Mouse (Mus musculus) gastrocnemius, adult 2 months (tissue): ENCODE data around the gene Rnf187. TPM values are rescaled to one million over a fixed set of nuclear protein-coding genes. Genes with fewer than 3 reads are reported as not detected.

Experiments
- DNase-seq: peaks from one replicate; pipeline ENCODE4 v3.0.0; 2022
- H3K27ac ChIP-seq: fragments of 200-600 bp; 2 replicates; pipeline ENCODE4 v1.8.1; 2022; ENCODE audit warnings: mild to moderate bottlenecking
- H3K4me3 ChIP-seq: fragments of 200-600 bp; 2 replicates; pipeline ENCODE4 v1.8.1; 2022; ENCODE audit warnings: mild to moderate bottlenecking, moderate library complexity
- CTCF ChIP-seq: fragments of 200-600 bp; IDR thresholded peaks from 2 replicates; pipeline ENCODE4 v1.8.1; 2022; ENCODE audit warnings: antibody characterized with exemption, mild to moderate bottlenecking, moderate library complexity
- intact Hi-C: fragments of 180-260 bp; cut with DNase I; formaldehyde crosslinking; loops from one replicate; pipeline ENCODE4 v1.15.1; 2025
- total RNA-seq, 2 experiments: library from RNA; stranded (reverse); gene quantifications; 2 replicates each; pipeline ENCODE4 v1.2.3; 2021

Rnf187 gene
- total RNA-seq, 2 experiments from 2014 or later = 95.2 to 101 TPM

GRCm38 (mm10) chr11:58951210-58951609 is 12.5 kb upstream of the Rnf187 start:
- intact Hi-C loops = no loop called here
- Histone ChIP-seq H3K27ac (no peak overlapping the region), H3K4me3 (no peak overlapping the region)
- DNase-seq = no peak
- no peak for TF ChIP-seq CTCF

- Histone ChIP-seq H3K27ac (no peak overlapping the region), H3K4me3 (no peak overlapping the region; the same call in 1 of the 2 replicates)
- intact Hi-C loops = no loop called here
- TF ChIP-seq CTCF = no peak
- DNase-seq = no peak
Measured at GRCm38 (mm10) chr11:58949480-58950431, 11.0 kb upstream of the Rnf187 start.

DNA sequence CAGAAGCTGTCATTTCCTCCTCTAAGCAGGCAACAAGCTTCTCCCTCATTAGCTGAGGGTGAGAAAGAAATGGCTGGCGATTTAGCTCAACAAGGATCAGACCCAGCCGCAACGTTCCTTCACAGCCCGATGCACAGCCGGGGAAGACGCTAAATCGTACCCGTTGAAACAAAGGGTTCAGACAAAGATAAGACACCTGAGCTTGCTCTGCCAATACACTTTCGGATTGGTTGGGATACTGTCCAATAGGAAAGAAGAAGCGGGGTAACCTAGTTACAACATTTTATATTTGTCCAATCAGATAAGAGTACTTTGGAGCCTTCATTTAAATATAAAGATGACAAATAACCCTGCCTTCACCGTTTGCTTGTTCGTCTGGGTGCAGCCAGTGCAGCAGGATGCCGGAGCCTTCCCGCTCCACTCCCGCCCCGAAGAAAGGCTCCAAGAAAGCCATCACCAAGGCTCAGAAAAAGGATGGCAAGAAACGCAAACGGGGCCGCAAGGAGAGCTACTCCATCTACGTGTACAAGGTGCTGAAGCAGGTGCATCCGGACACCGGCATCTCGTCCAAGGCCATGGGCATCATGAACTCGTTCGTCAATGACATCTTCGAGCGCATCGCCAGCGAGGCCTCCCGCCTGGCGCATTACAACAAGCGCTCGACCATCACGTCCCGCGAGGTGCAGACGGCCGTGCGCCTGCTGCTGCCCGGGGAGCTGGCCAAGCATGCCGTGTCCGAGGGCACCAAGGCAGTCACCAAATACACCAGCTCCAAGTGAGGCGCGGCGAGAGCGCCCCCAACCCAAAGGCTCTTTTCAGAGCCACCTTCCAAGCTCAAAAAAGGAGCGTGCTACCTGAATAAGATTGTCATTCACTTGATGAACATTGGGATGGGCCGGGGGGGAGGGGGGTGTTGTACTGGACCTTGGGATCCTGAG is 10.1 kb upstream of the Rnf187 start, which contains the start of gene Hist3h2ba:
Gene Hist3h2ba, plus strand, starts transcription at position 379 of the 938 bp plus-strand sequence.
- Histone ChIP-seq H3K4me3 (peak within 1 kb of the TSS; percentile 69), H3K27ac (peak within 1 kb of the TSS; percentile 53; the same call in 1 of the 2 replicates)
- TF ChIP-seq CTCF = no peak
- DNase-seq = peak; percentile 59
- intact Hi-C loops = no loop called here

DNA sequence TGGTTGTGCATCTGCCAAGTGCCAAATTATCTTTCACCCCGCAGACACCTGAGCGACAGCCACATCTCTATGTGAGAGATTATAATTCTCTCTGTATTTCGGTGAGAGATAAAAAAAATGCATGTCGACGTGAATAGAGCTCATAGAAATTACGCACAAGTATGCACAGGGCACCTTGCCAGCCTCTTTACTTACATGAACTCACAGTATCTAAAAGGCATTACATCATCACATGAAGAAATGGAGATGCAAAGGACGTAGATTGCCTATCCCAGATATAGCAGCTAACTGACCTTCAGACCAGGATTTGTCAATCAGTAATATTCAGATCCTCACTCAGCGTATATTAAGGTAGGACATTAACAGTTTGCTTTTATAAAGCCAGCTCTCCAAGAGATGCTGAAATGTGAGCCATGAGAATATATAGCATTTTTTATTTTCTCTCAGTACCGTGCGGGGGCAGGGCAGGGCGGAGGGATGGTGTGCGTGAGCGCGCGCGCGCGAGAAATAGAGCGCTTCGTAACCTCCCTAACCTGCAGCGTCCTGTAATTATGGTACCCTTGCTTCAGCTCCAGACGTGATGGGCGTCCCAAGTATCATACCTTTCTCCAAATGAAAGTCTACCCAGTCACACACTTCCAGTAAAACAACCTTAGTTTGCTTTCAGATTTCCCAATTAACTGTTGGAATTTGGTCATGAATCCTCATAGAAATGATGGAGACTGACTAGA is 9.2 kb upstream of the Rnf187 start:
- no peak for TF ChIP-seq CTCF
- intact Hi-C loops = no loop called here
- DNase-seq = no peak
- H3K27ac ChIP-seq = no peak overlapping the region
- H3K4me3 ChIP-seq = peak overlapping the region; percentile 69

GRCm38 (mm10) chr11:58947306-58947705 is 8.6 kb upstream of the Rnf187 start:
- intact Hi-C loops = no loop called here
- TF ChIP-seq CTCF = no peak
- no peak overlapping the region for H3K27ac ChIP-seq
- DNase-seq = no peak
- no peak overlapping the region for H3K4me3 ChIP-seq

DNA sequence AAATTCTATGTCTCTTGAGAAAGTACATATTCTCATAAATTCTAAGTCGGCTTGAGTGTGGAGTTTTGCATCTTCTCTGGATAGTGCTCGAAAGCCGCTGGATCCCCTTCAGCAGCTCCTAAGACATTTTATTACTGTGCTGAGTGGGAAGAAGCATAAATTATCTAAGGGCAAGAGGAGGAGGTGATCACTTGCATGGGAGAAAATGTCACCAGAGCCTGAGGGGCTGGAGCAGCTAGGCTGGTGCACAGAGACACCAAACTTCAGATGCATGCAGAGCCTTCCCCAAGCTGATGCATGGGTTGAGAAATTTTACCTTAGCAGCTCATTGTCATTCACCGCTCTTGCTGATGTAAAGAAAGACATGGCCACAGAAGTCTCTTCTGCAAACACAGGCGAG is 5.4 kb upstream of the Rnf187 start:
- Histone ChIP-seq H3K4me3 (no peak overlapping the region), H3K27ac (no peak overlapping the region)
- DNase-seq = no peak
- no peak for TF ChIP-seq CTCF
- intact Hi-C loops = no loop called here

- H3K4me3 ChIP-seq = peak overlapping the region; percentile 76
- no peak for DNase-seq
- intact Hi-C loops = no loop called here
- no peak; the same call in 1 of the 2 replicates for TF ChIP-seq CTCF
- peak overlapping the region; percentile 98 for H3K27ac ChIP-seq
Measured at GRCm38 (mm10) chr11:58939088-58939439, 348 bp upstream of the Rnf187 start.

- Histone ChIP-seq H3K27ac (peak overlapping the region; percentile 98), H3K4me3 (peak overlapping the region; percentile 76)
- no peak for TF ChIP-seq CTCF
- intact Hi-C loops = no loop called here
- DNase-seq = no peak
Measured at GRCm38 (mm10) chr11:58937909-58938308, 807 bp downstream of the Rnf187 start.

DNA sequence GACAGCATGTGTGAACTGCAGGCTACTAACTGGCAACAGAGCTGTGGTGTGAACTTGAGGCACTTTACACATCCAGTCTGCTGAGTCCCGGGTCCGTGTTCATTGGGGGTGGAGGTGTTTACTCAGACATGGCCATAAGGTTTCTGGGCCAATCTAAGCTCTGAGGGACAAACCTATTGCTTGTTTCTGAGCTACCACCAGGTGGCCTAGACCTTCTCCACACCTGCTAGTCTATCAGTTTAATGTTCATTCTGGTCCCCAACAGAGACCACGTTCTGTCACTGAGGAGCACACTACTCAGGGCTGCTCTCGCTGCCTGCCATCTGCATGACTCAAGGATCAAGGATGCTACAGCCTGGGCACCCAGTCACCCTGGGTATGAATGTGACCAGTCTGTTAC is 7.1 kb downstream of the Rnf187 start:
- Histone ChIP-seq H3K4me3 (no peak overlapping the region), H3K27ac (no peak overlapping the region)
- no peak for DNase-seq
- peak; percentile 5; the same call in 1 of the 2 replicates for TF ChIP-seq CTCF
- intact Hi-C loops = no loop called here

- no peak for TF ChIP-seq CTCF
- Histone ChIP-seq H3K27ac (no peak overlapping the region), H3K4me3 (no peak overlapping the region)
- intact Hi-C loops = no loop called here
- DNase-seq = no peak
Measured at GRCm38 (mm10) chr11:58930254-58930653, 8.5 kb downstream of the Rnf187 start.

DNA sequence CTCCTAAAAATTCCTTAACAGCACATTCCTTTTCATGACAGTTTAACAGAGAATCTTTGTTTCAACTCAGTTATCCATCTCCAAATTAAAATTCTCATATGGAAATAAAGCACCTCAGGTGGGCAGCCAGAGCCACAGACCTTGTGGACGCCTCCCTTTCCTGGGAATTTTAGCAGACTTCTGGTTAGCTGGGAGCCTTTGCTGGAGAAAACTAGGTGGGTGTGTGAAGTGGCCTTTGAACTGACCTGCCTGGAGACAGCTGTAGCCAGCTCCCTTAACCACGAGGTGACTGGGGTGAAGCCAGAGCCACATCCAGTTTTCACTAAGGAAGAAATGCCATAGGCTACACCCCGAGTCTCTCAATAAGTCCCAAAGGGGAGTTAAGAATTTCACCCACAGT is 9.1 kb downstream of the Rnf187 start:
- intact Hi-C loops = no loop called here
- TF ChIP-seq CTCF = no peak
- DNase-seq = no peak
- H3K27ac ChIP-seq = no peak overlapping the region
- H3K4me3 ChIP-seq = no peak overlapping the region

GRCm38 (mm10) chr11:58929055-58929454 is 9.7 kb downstream of the Rnf187 start:
- no peak for DNase-seq
- intact Hi-C loops = no loop called here
- Histone ChIP-seq H3K27ac (no peak overlapping the region), H3K4me3 (no peak overlapping the region)
- no peak for TF ChIP-seq CTCF
